Mouse (Mus musculus): ENCODE results near the gene Atxn2. TPM values are rescaled to one million over a fixed set of nuclear protein-coding genes. Genes with fewer than 3 reads are reported as not detected.
A peak's percentile ranks its signal among the peaks of the same experiment; 100 is the strongest.

Atxn2 gene
- total RNA-seq, 2 experiments from 2014 or later, result 191 to 216 TPM

- DNase-seq (ENCODE audit: low spot score in 2 of 2), result no peak
Measured at GRCm38 (mm10) chr5:121759921-121760320, 48.8 kb downstream of the Atxn2 start.

GRCm38 (mm10) chr5:121761459-121761858 is 50.3 kb downstream of the Atxn2 start:
- no peak for DNase-seq (ENCODE audit: low spot score in 2 of 2)

GRCm38 (mm10) chr5:121762949-121763348 is 51.8 kb downstream of the Atxn2 start:
- DNase-seq (ENCODE audit: low spot score in 2 of 2), result no peak

- DNase-seq (ENCODE audit: low spot score in 2 of 2), result no peak
Measured at GRCm38 (mm10) chr5:121765020-121765419, 53.9 kb downstream of the Atxn2 start.

GRCm38 (mm10) chr5:121766038-121766773 is 55.1 kb downstream of the Atxn2 start:
- no peak for DNase-seq (ENCODE audit: low spot score in 2 of 2)

GRCm38 (mm10) chr5:121767564-121767963 is 56.4 kb downstream of the Atxn2 start:
- DNase-seq (ENCODE audit: low spot score in 2 of 2), result no peak

- no peak for DNase-seq (ENCODE audit: low spot score in 2 of 2)
Measured at GRCm38 (mm10) chr5:121769827-121770226, 58.7 kb downstream of the Atxn2 start.

- DNase-seq (ENCODE audit: low spot score in 2 of 2), result no peak
Measured at GRCm38 (mm10) chr5:121771611-121772010, 60.5 kb downstream of the Atxn2 start.

- DNase-seq (ENCODE audit: low spot score in 2 of 2), result no peak
Measured at GRCm38 (mm10) chr5:121778485-121779119, 67.5 kb downstream of the Atxn2 start.

GRCm38 (mm10) chr5:121780180-121780579 is 69.0 kb downstream of the Atxn2 start:
- no peak for DNase-seq (ENCODE audit: low spot score in 2 of 2)

GRCm38 (mm10) chr5:121782467-121782866 is 71.3 kb downstream of the Atxn2 start:
- no peak for DNase-seq (ENCODE audit: low spot score in 2 of 2)

- peak in 1 of 2 experiments; percentile 15 for DNase-seq (ENCODE audit: low spot score in 2 of 2)
Measured at GRCm38 (mm10) chr5:121783862-121784500, 72.8 kb downstream of the Atxn2 start.

GRCm38 (mm10) chr5:121791026-121791425 is 79.9 kb downstream of the Atxn2 start:
- no peak for DNase-seq (ENCODE audit: low spot score in 2 of 2)

GRCm38 (mm10) chr5:121795800-121796199 is 84.7 kb downstream of the Atxn2 start:
- no peak for DNase-seq (ENCODE audit: low spot score in 2 of 2)

GRCm38 (mm10) chr5:121798447-121798846 is 87.3 kb downstream of the Atxn2 start:
- no peak for DNase-seq (ENCODE audit: low spot score in 2 of 2)

GRCm38 (mm10) chr5:121807186-121807585 is 96.0 kb downstream of the Atxn2 start:
- no peak for DNase-seq (ENCODE audit: low spot score in 2 of 2)

GRCm38 (mm10) chr5:121808202-121808601 is 97.1 kb downstream of the Atxn2 start:
- no peak for DNase-seq (ENCODE audit: low spot score in 2 of 2)

GRCm38 (mm10) chr5:121809667-121810224 is 98.6 kb downstream of the Atxn2 start:
- no peak for DNase-seq (ENCODE audit: low spot score in 2 of 2)

- DNase-seq (ENCODE audit: low spot score in 2 of 2), result no peak
Measured at GRCm38 (mm10) chr5:121810331-121811151, 99.4 kb downstream of the Atxn2 start.

GRCm38 (mm10) chr5:121811485-121811931 is 100.4 kb downstream of the Atxn2 start:
- DNase-seq (ENCODE audit: low spot score in 2 of 2), result no peak

All from adrenal gland, postnatal 4 days (tissue).